7 mouse cellular contexts compared by ENCODE assay signal in the genomic region with DNA sequence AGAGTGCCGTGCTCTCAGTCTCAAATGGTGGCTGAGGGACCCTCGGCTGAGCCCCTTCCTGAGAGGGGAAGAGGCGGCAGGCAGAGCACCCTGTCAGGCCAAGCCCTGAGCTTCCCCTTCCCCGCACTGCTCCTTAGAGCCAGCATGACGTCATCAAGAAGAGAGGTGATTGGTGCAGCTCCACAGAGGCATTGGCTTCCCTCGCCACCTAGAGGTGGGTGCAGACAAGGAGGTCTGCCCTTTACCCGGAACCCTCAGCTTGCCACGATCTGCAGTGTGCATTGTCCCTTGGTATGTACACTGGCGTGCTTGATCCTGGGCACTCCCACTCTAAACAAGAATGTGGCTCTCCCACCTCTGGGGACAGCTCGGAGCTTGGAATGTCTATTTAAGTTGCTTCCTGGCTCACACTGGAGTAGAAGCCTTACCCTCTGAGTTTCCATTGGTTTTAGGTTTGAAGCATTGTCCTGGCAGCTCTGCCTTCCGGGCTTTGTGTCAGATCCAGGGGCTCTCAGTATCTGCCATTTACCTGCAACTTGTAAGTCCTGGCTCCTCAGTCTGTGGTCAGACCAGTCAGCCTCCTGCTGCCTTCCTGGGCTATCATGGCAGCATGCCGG.
DNase-seq lines count a peak whose midpoint lies in the region; ATAC-seq and TF ChIP-seq lines count a peak whose summit lies in the region.

No protein-coding gene starts in this region.

- ATAC-seq in forebrain, embryonic 14.5 days, result peak; percentile 93
- peak; percentile 86 for ATAC-seq in hindbrain, postnatal 0 days
- ATAC-seq in limb, embryonic 15.5 days (ENCODE audit: insufficient number of reproducible peaks, low FRiP score, low TSS enrichment, low read depth), result peak; percentile 74
- peak; percentile 88 for ATAC-seq in midbrain, embryonic 15.5 days (replicated peaks)
- peak; percentile 90 for ATAC-seq in stomach, embryonic 14.5 days (ENCODE audit: insufficient number of reproducible peaks, insufficient read depth, low FRiP score, low read depth)

- H3K36me3 ChIP-seq in forebrain, embryonic 14.5 days (ENCODE audit: control insufficient read depth, insufficient read depth, low read length), result peaks cover 14% of the 10 kb centered on the region
- no peaks in the 10 kb centered on the region for H3K36me3 ChIP-seq in hindbrain, postnatal 0 days (ENCODE audit: insufficient read depth, low read length)
- peaks cover 12% of the 10 kb centered on the region; the same call in 1 of the 2 replicates for H3K36me3 ChIP-seq in limb, embryonic 15.5 days
- no peaks in the 10 kb centered on the region for H3K36me3 ChIP-seq in midbrain, embryonic 15.5 days (replicated peaks)
- peaks cover 3% of the 10 kb centered on the region; the same call in 1 of the 2 replicates for H3K36me3 ChIP-seq in stomach, embryonic 14.5 days (ENCODE audit: control insufficient read depth, insufficient read depth, low read length)

- no peaks in the 10 kb centered on the region for H3K27me3 ChIP-seq in forebrain, embryonic 14.5 days (replicated peaks; ENCODE audit: control insufficient read depth, insufficient read depth, low read length)
- H3K27me3 ChIP-seq in hindbrain, postnatal 0 days (ENCODE audit: insufficient read depth, low read length), result no peaks in the 10 kb centered on the region
- H3K27me3 ChIP-seq in limb, embryonic 15.5 days, result no peaks in the 10 kb centered on the region
- H3K27me3 ChIP-seq in midbrain, embryonic 15.5 days (replicated peaks), result no peaks in the 10 kb centered on the region
- no peaks in the 10 kb centered on the region for H3K27me3 ChIP-seq in stomach, embryonic 14.5 days (ENCODE audit: control insufficient read depth, insufficient read depth, low read length)

- peak; percentile 83 for TF ChIP-seq CTCF in hindbrain, postnatal 0 days (IDR thresholded peaks at IDR 0.05; ENCODE audit: low read depth)

- H3K9ac ChIP-seq in forebrain, embryonic 14.5 days (ENCODE audit: low read length), result 0 out of 2 replicates have a peak overlapping the region, but pooled peaks have one; percentile 2
- H3K9ac ChIP-seq in hindbrain, postnatal 0 days (replicated peaks; ENCODE audit: low read length), result no peak overlapping the region
- H3K9ac ChIP-seq in limb, embryonic 15.5 days, result no peak overlapping the region
- H3K9ac ChIP-seq in midbrain, embryonic 15.5 days, result peak overlapping the region; percentile 18
- no peak overlapping the region; the same call in 1 of the 2 replicates for H3K9ac ChIP-seq in stomach, embryonic 14.5 days (replicated peaks; ENCODE audit: low read depth, low read length)

- peaks cover 19% of the 10 kb centered on the region for H3K4me1 ChIP-seq in forebrain, embryonic 14.5 days (ENCODE audit: control insufficient read depth, insufficient read depth, low read length)
- H3K4me1 ChIP-seq in hindbrain, postnatal 0 days (ENCODE audit: insufficient read depth, low read length), result peaks cover 21% of the 10 kb centered on the region
- peaks cover 62% of the 10 kb centered on the region for H3K4me1 ChIP-seq in limb, embryonic 15.5 days
- peaks cover 39% of the 10 kb centered on the region for H3K4me1 ChIP-seq in midbrain, embryonic 15.5 days
- H3K4me1 ChIP-seq in stomach, embryonic 14.5 days (ENCODE audit: control insufficient read depth, insufficient read depth, low read length), result peaks cover 58% of the 10 kb centered on the region

- 13% methylated on average over 12 of the region's 12 CpGs for WGBS in forebrain, embryonic 14.5 days
- WGBS in hindbrain, postnatal 0 days, result 16% methylated on average over 12 of the region's 12 CpGs
- 19% methylated on average over 12 of the region's 12 CpGs for WGBS in limb, embryonic 15.5 days
- WGBS in midbrain, embryonic 15.5 days, result 17% methylated on average over 12 of the region's 12 CpGs
- WGBS in stomach, embryonic 14.5 days, result 15% methylated on average over 12 of the region's 12 CpGs

- peak; percentile 92 for DNase-seq in ES-CJ7 (ENCODE audit: low read depth, low spot score)
- peak; percentile 74 for DNase-seq in adrenal gland, postnatal 10 days
- peak; percentile 94 for DNase-seq in forebrain, embryonic 14.5 days (ENCODE audit: low spot score)
- peak; percentile 85 for DNase-seq in hindbrain, postnatal 0 days (ENCODE audit: low spot score)

- peak overlapping the region; percentile 29 for H3K27ac ChIP-seq in forebrain, embryonic 14.5 days (ENCODE audit: low read depth, low read length)
- peak overlapping the region; percentile 43 for H3K27ac ChIP-seq in hindbrain, postnatal 0 days
- peak overlapping the region; percentile 61 for H3K27ac ChIP-seq in limb, embryonic 15.5 days
- H3K27ac ChIP-seq in midbrain, embryonic 15.5 days, result peak overlapping the region; percentile 73
- peak overlapping the region; percentile 90 for H3K27ac ChIP-seq in stomach, embryonic 14.5 days (ENCODE audit: low read length)

- H3K9me3 ChIP-seq in forebrain, embryonic 14.5 days (replicated peaks; ENCODE audit: control insufficient read depth, low read length), result no peaks in the 10 kb centered on the region
- no peaks in the 10 kb centered on the region for H3K9me3 ChIP-seq in hindbrain, postnatal 0 days (ENCODE audit: low read length)
- no peaks in the 10 kb centered on the region for H3K9me3 ChIP-seq in limb, embryonic 15.5 days
- H3K9me3 ChIP-seq in midbrain, embryonic 15.5 days, result no peaks in the 10 kb centered on the region
- H3K9me3 ChIP-seq in stomach, embryonic 14.5 days (ENCODE audit: control insufficient read depth, low read depth, low read length), result no peaks in the 10 kb centered on the region

- peak overlapping the region; percentile 27 for H3K4me2 ChIP-seq in forebrain, embryonic 14.5 days (ENCODE audit: low read length)
- peak overlapping the region; percentile 30; the same call in 1 of the 2 replicates for H3K4me2 ChIP-seq in hindbrain, postnatal 0 days (ENCODE audit: low read depth, low read length)
- peak overlapping the region; percentile 19; the same call in 1 of the 2 replicates for H3K4me2 ChIP-seq in limb, embryonic 15.5 days
- H3K4me2 ChIP-seq in midbrain, embryonic 15.5 days, result peak overlapping the region; percentile 37
- peak overlapping the region; percentile 26 for H3K4me2 ChIP-seq in stomach, embryonic 14.5 days (replicated peaks; ENCODE audit: low read depth, low read length)

- no peak overlapping the region; the same call in 1 of the 2 replicates for H3K4me3 ChIP-seq in forebrain, embryonic 14.5 days (ENCODE audit: low read depth, low read length)
- no peak overlapping the region for H3K4me3 ChIP-seq in hindbrain, postnatal 0 days (ENCODE audit: low read length)
- H3K4me3 ChIP-seq in limb, embryonic 15.5 days, result no peak overlapping the region
- no peak overlapping the region; the same call in 1 of the 2 replicates for H3K4me3 ChIP-seq in midbrain, embryonic 15.5 days
- H3K4me3 ChIP-seq in stomach, embryonic 14.5 days (ENCODE audit: low read depth, low read length), result no peak overlapping the region

Comparison
In these comparisons a context has a peak if more than half of its experiments do, and no peak if none do; other contexts are left out.
1. H3K27ac ChIP-seq: peak in every context shown above with its lines; median percentile 90 in stomach, embryonic 14.5 days; 73 in midbrain, embryonic 15.5 days; 61 in limb, embryonic 15.5 days; 43 in hindbrain, postnatal 0 days; 29 in forebrain, embryonic 14.5 days.
2. H3K9ac ChIP-seq: peak in forebrain, embryonic 14.5 days (single experiment) and midbrain, embryonic 15.5 days (single experiment); none in hindbrain, postnatal 0 days (single experiment), limb, embryonic 15.5 days (single experiment) and stomach, embryonic 14.5 days (single experiment).
3. Peak in every context shown above with its lines, with median percentiles within 50 percentile points of each other: DNase-seq, ATAC-seq and H3K4me2 ChIP-seq.